Mouse (Mus musculus) heart, postnatal 0 days (tissue): ENCODE data around the gene Fasn. TPM values are rescaled to one million over a fixed set of nuclear protein-coding genes. Genes with fewer than 3 reads are reported as not detected.
"Not testable (repeated sequence)": the region's sequence is repeated elsewhere in the genome, so short reads cannot be mapped to it uniquely, and the experiment has no call there.

Experiments used
- ATAC-seq: fragments of 200-750 bp; cut with Nextera tagmentation; 2 replicates; pipeline ENCODE4 v1.8.0; 2017; ENCODE audit warnings: low read depth, moderate number of reproducible peaks, moderate library complexity; ENCODE audit not compliant: insufficient read depth
- DNase-seq: peaks from one replicate; pipeline ENCODE4 v3.0.0-alpha.2; 2016; ENCODE audit warnings: low spot score
- H3K27ac ChIP-seq: fragments of 300-500 bp; sonication (generic); 2 replicates; pipeline ENCODE4 v1.5.1; 2014; ENCODE audit warnings: low read depth, mild to moderate bottlenecking
- H3K27me3 ChIP-seq: fragments of 300-500 bp; sonication (generic); 2 replicates; pipeline ENCODE4 v1.6.1; 2014; ENCODE audit warnings: low read length, mixed read lengths; ENCODE audit not compliant: control insufficient read depth, insufficient read depth
- H3K36me3 ChIP-seq: fragments of 300-500 bp; sonication (generic); replicated peaks from 2 replicates; pipeline ENCODE4 v1.6.1; 2014; ENCODE audit warnings: low read length, mixed read lengths; ENCODE audit not compliant: control insufficient read depth, insufficient read depth
- H3K4me1 ChIP-seq: fragments of 300-500 bp; sonication (generic); 2 replicates; pipeline ENCODE4 v1.6.1; 2014; ENCODE audit warnings: antibody characterized with exemption; ENCODE audit not compliant: control insufficient read depth, insufficient read depth
- H3K4me2 ChIP-seq: fragments of 300-500 bp; sonication (generic); 2 replicates; pipeline ENCODE4 v1.6.1; 2014; ENCODE audit warnings: low read depth, mild to moderate bottlenecking, low read length, moderate library complexity
- H3K4me3 ChIP-seq: fragments of 300-500 bp; sonication (generic); 2 replicates; pipeline ENCODE4 v1.5.1; 2014; ENCODE audit warnings: low read depth, low read length
- H3K9ac ChIP-seq: fragments of 300-500 bp; sonication (generic); replicated peaks from 2 replicates; pipeline ENCODE4 v1.6.1; 2014; ENCODE audit warnings: low read depth, low read length, mixed read lengths
- H3K9me3 ChIP-seq: fragments of 300-500 bp; sonication (generic); replicated peaks from 2 replicates; pipeline ENCODE4 v1.6.1; 2016; ENCODE audit warnings: low read length; ENCODE audit not compliant: control insufficient read depth
- CTCF ChIP-seq: IDR thresholded peaks from 2 replicates; pipeline ENCODE4 v1.5.1; 2016; ENCODE audit warnings: antibody characterized with exemption, control low read depth, low read depth
- EP300 ChIP-seq: IDR thresholded peaks from 2 replicates; pipeline ENCODE4 v1.6.1; 2016; ENCODE audit warnings: antibody characterized with exemption, low read depth
- WGBS: fragments of 180-500 bp; shearing (Covaris S2); extraction: QIAGEN DNeasy Blood & Tissue Kit; methylation state at CpG from one replicate; pipeline ENCODE4 v1.1.7; 2014; 5-methylcytosine and 5-hydroxymethylcytosine counted together
- polyA plus RNA-seq: library from polyadenylated mRNA; unstranded; fragments of >200 nt; fragmentation: Nextera tagmentation; extraction: Ambion mirVana; gene quantifications from 2 replicates; pipeline ENCODE4 v1.2.1, GENCODE M21; 2015
- total RNA-seq: library from RNA; depleted of rRNA; stranded (reverse); fragments of >200 nt; gene quantifications from 2 replicates; pipeline ENCODE4 v1.2.3, GENCODE M21; 2014; ENCODE audit warnings: low replicate concordance

Gene Fasn
- total and polyA plus RNA-seq, 2 experiments from 2014 or later, result 14.1 to 90.4 TPM

DNA sequence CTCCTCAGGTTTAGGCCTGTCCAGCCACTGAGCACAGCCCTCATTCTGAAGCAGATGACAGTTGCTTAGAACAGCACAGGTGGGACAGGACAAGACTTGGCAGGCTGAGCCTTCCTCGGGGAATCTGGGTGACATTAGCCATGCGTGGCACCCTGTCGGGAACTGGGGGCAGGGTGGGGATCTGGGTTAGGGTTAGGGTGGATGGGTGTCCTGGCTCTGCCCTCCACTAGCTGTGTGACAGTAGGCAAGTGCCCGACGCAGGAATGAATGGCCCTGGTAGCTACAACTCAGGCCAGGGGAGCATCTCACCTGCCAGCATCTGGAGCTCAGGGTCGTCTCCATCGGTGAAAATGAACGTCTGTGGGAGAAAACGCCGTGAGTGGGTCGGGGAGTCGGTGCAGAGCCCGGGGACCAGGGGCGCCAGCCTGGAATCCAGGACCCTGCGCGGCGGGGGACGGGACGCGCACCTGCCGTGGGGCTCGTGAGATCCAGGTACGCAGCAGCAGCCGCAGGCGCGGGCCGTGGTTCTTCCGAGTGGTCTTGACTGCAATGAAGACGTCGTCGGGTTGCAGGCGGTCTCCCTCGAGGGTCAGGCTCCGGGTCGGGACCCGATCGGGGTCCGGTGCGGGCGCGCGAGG lies 40.8 kb downstream of the Fasn start:
- Histone ChIP-seq H3K36me3 (peaks cover 38% of the 10 kb centered on the region), H3K27ac (peak overlapping the region; percentile 21), H3K9ac (peak overlapping the region; percentile 84), H3K4me1 (peaks cover 13% of the 10 kb centered on the region), H3K9me3 (no peaks in the 10 kb centered on the region), H3K27me3 (no peaks in the 10 kb centered on the region), H3K4me3 (peak overlapping the region; percentile 80), H3K4me2 (peak overlapping the region; percentile 95)
- no peak for TF ChIP-seq EP300
- no peak for TF ChIP-seq CTCF
- 2% methylated on average over 35 of the region's 42 CpGs for WGBS
- no peak for ATAC-seq
- peak; percentile 11 for DNase-seq

DNA sequence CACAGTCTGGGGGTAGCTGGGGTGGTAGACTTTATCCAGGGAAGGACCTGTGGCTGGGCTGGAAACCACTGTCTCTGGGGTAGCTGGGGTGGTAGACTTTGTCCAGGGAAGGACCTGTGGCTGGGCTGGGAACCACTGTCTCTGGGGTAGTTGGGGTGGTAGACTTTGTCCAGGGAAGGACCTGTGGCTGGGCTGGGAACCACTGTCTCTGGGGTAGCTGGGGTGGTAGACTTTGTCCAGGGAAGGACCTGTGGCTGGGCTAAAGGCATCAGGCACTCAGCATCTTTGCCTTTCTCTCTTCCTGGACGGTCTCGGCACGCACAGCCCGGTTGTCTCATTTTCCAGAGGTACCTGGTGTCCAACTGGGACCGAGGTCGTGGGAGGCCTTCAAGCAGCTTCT lies 43.0 kb downstream of the Fasn start:
- H3K27ac ChIP-seq, H3K4me2 ChIP-seq, H3K4me3 ChIP-seq, H3K9ac ChIP-seq, H3K9me3 ChIP-seq, DNase-seq, H3K27me3 ChIP-seq, ATAC-seq: not testable (repeated sequence)
- Histone ChIP-seq H3K36me3 (peaks cover 19% of the 10 kb centered on the region; the same call in 1 of the 2 replicates), H3K4me1 (peaks cover 13% of the 10 kb centered on the region)
- 91% methylated on average over 6 of the region's 6 CpGs for WGBS

DNA sequence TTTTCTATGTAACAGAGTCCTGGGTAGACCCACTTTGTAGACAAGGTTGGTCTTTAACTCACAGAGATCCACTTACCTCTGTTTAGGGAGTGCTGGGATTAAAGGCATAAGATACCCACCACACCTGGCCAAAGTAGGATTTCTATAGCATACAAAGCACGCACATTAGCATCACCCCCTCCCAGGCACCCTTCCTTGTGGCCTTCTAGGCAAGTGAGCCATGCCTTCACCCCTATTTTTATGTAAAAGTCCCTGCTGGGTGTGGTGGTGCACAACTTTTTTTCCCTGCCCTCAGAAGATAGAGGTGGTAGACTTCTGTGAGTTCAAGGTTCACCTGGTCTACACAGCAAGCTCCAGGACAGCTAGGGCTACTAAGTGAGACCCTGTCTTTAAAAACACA lies 44.5 kb downstream of the Fasn start:
- DNase-seq (no peak), ATAC-seq (no peak)
- no peak overlapping the region for H3K4me3 ChIP-seq
- no peak overlapping the region for H3K27ac ChIP-seq
- peaks cover 7% of the 10 kb centered on the region for H3K4me1 ChIP-seq
- H3K27me3 ChIP-seq, result no peaks in the 10 kb centered on the region
- H3K36me3 ChIP-seq, result peaks cover 19% of the 10 kb centered on the region; the same call in 1 of the 2 replicates
- H3K4me2 ChIP-seq, result no peak overlapping the region
- 94% methylated on average over 1 of the region's 1 CpGs for WGBS
- H3K9ac ChIP-seq, result no peak overlapping the region
- TF ChIP-seq EP300, result no peak
- no peak for TF ChIP-seq CTCF
- no peaks in the 10 kb centered on the region for H3K9me3 ChIP-seq

DNA sequence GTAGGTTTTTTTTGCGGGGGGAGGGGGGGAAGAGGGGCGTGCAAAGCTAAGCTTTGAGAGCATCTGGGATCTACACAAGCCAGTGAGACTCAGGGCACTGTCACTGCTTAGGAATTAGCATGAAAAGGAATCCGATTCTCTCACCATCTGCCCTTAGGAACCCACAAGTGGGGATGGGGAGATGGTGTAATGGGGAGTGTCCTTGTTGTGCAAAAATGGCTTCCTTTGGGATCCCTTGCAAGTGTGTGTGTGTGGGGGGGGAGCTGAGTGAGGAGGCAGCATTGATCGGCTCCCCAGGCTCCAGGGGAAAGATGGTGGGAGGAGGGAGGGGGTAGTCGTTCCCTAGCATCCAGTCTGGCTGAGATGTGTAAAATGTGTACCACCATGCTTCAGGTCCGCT lies 47.2 kb downstream of the Fasn start:
- H3K4me3 ChIP-seq, result no peak overlapping the region
- H3K9ac ChIP-seq, result no peak overlapping the region
- H3K4me2 ChIP-seq, result no peak overlapping the region
- TF ChIP-seq CTCF, result no peak
- TF ChIP-seq EP300, result no peak
- no peaks in the 10 kb centered on the region for H3K9me3 ChIP-seq
- H3K36me3 ChIP-seq, result peaks cover 16% of the 10 kb centered on the region; the same call in 1 of the 2 replicates
- whole genome bisulfite sequencing, result 29% methylated on average over 6 of the region's 6 CpGs
- no peaks in the 10 kb centered on the region for H3K4me1 ChIP-seq
- DNase-seq (no peak), ATAC-seq (no peak)
- no peaks in the 10 kb centered on the region for H3K27me3 ChIP-seq
- no peak overlapping the region for H3K27ac ChIP-seq

DNA sequence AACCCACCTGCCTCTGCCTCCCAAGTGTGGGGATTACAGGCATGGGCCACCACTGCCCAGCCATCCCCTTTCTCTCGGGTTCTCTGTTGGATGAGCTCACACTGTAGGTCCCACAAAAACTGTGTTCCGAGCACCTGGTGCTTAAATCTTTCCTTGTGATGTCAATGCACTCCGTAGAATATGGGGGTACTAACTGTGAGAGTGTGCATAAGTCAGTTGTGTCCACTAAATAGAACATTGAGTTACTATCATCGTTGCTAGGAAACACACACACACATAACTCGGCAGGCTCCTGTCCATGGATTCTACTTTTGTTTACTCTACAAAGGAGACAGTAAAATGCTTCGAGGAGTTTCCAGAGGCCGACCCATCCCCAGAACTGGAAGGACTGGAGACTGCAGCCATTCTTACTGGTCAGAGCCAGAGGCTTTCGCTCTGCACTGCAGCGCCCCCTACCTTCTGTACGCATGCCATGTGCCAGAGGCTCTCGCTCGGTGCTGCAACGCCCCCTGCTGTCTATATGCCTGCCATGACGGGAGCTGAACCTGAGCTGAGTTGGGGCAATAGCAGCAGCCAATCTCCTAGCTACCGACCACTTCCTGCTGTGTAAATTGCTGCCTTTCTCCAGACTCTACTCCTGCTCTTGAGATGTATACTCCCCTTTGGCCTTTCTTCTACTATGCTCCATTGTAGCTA lies 48.4 kb downstream of the Fasn start:
- H3K4me3 ChIP-seq, result no peak overlapping the region
- DNase-seq (peak; percentile 88), ATAC-seq (peak; percentile 93)
- H3K36me3 ChIP-seq, result 0 out of 2 replicates have a peak, but pooled peaks cover 8% of the 10 kb centered on the region
- no peaks in the 10 kb centered on the region for H3K4me1 ChIP-seq
- H3K9me3 ChIP-seq, result no peaks in the 10 kb centered on the region
- no peak overlapping the region for H3K4me2 ChIP-seq
- TF ChIP-seq CTCF (peak; percentile 100), EP300 (no peak)
- WGBS, result 23% methylated on average over 15 of the region's 15 CpGs
- H3K9ac ChIP-seq, result no peak overlapping the region
- no peak overlapping the region for H3K27ac ChIP-seq
- H3K27me3 ChIP-seq, result no peaks in the 10 kb centered on the region
